Mouse (Mus musculus) neural tube, embryonic 13.5 days (tissue): ENCODE data around the gene Olfr372. TPM values are rescaled to one million over a fixed set of nuclear protein-coding genes. Genes with fewer than 3 reads are reported as not detected.

ENCODE experiments used
- polyA plus RNA-seq: library from polyadenylated mRNA; unstranded; fragments of >200 nt; fragmentation: Nextera tagmentation; extraction: Ambion mirVana; gene quantifications from 2 replicates; pipeline ENCODE4 v1.2.1, GENCODE M21; 2015

Olfr372 gene
- polyA plus RNA-seq, 1 experiment from 2014 or later, result not detected

Other genes starting within 250 kb of the Olfr372 start
- gene Zfp709, start 159.2 kb upstream of the Olfr372 start, polyA plus RNA-seq, result 5.9 and 7.0 TPM in 2 replicates
- 12.5 and 15.0 TPM in 2 replicates for gene Zfp882, start 132.6 kb upstream of the Olfr372 start, polyA plus RNA-seq
- 32.4 and 37.9 TPM in 2 replicates for gene Zfp617, start 132.6 kb upstream of the Olfr372 start, polyA plus RNA-seq
- gene Zfp961, start 90.2 kb upstream of the Olfr372 start, polyA plus RNA-seq, result 16.6 and 18.1 TPM in 2 replicates
- 0.69 and 1.0 TPM in 2 replicates for gene Cyp4f18, start 31.6 kb upstream of the Olfr372 start, polyA plus RNA-seq
- gene Olfr373, start 42.0 kb downstream of the Olfr372 start, polyA plus RNA-seq, result not detected in 2 replicates
- gene Olfr374, start 65.8 kb downstream of the Olfr372 start, polyA plus RNA-seq, result not detected in 2 replicates
- 230 and 274 TPM in 2 replicates for gene Tpm4, start 93.8 kb downstream of the Olfr372 start, polyA plus RNA-seq
- 109 and 129 TPM in 2 replicates for gene Rab8a, start 120.0 kb downstream of the Olfr372 start, polyA plus RNA-seq
- gene Hsh2d, start 148.4 kb downstream of the Olfr372 start, polyA plus RNA-seq, result not detected in 2 replicates
- not detected in 2 replicates for gene Cib3, start 171.6 kb downstream of the Olfr372 start, polyA plus RNA-seq
- not detected in 2 replicates for gene Gm11034, start 172.4 kb downstream of the Olfr372 start, polyA plus RNA-seq
- gene Fam32a, start 178.5 kb downstream of the Olfr372 start, polyA plus RNA-seq, result 93.8 and 96.1 TPM in 2 replicates
- 227 and 228 TPM in 2 replicates for gene Ap1m1, start 198.8 kb downstream of the Olfr372 start, polyA plus RNA-seq